Mouse (Mus musculus) v-Abl transformed pro-B cells (cell line): ENCODE measurements around the gene Pdpn.

Source experiments
- in situ Hi-C, 2 experiments: fragments of 400-800 bp; cut with MboI; formaldehyde crosslinking; loops; one replicate each; pipeline ENCODE4 v1.15.1; 2025; ENCODE audit not compliant: unreplicated experiment in 2 of 2

The Pdpn gene

GRCm38 (mm10) chr4:143300113-143300688 lies 837 bp upstream of the Pdpn start:
- in situ Hi-C loops: no loop called here

- in situ Hi-C loops: no loop called here
These were observed 691 bp downstream of the Pdpn start for GRCm38 (mm10) chr4:143298431-143299315.

- in situ Hi-C loops: no loop called here
These were observed 2.3 kb downstream of the Pdpn start for GRCm38 (mm10) chr4:143297016-143297556.

- in situ Hi-C loops: no loop called here
These were observed 3.2 kb downstream of the Pdpn start for GRCm38 (mm10) chr4:143296153-143296552.

GRCm38 (mm10) chr4:143294324-143294723 lies 5.0 kb downstream of the Pdpn start:
- in situ Hi-C loops: no loop called here

- in situ Hi-C loops: no loop called here
These were observed 10.5 kb downstream of the Pdpn start for GRCm38 (mm10) chr4:143288880-143289279.

- in situ Hi-C loops: no loop called here
These were observed 10.9 kb downstream of the Pdpn start for GRCm38 (mm10) chr4:143288473-143288872.

- in situ Hi-C loops: no loop called here
These were observed 12.3 kb downstream of the Pdpn start for GRCm38 (mm10) chr4:143287065-143287464.

GRCm38 (mm10) chr4:143280166-143280565 lies 19.2 kb downstream of the Pdpn start:
- in situ Hi-C loops: no loop called here

GRCm38 (mm10) chr4:143279661-143280060 lies 19.7 kb downstream of the Pdpn start:
- in situ Hi-C loops: no loop called here

- in situ Hi-C loops: no loop called here
These were observed 20.3 kb downstream of the Pdpn start for GRCm38 (mm10) chr4:143279016-143279415.

GRCm38 (mm10) chr4:143278429-143278871 lies 20.9 kb downstream of the Pdpn start:
- in situ Hi-C loops: no loop called here

- in situ Hi-C loops: no loop called here
These were observed 22.0 kb downstream of the Pdpn start for GRCm38 (mm10) chr4:143277319-143277718.

GRCm38 (mm10) chr4:143271571-143271970 lies 27.8 kb downstream of the Pdpn start:
- in situ Hi-C loops: no loop called here

GRCm38 (mm10) chr4:143270903-143271302 lies 28.5 kb downstream of the Pdpn start:
- in situ Hi-C loops: no loop called here

- in situ Hi-C loops: no loop called here
These were observed 36.7 kb downstream of the Pdpn start for GRCm38 (mm10) chr4:143262696-143263095.

- in situ Hi-C loops: no loop called here
These were observed 39.5 kb downstream of the Pdpn start for GRCm38 (mm10) chr4:143259718-143260349.

GRCm38 (mm10) chr4:143258517-143258916 lies 40.8 kb downstream of the Pdpn start:
- in situ Hi-C loops: no loop called here

GRCm38 (mm10) chr4:143257971-143258370 lies 41.4 kb downstream of the Pdpn start:
- in situ Hi-C loops: no loop called here

- in situ Hi-C loops: no loop called here
These were observed 43.8 kb downstream of the Pdpn start for GRCm38 (mm10) chr4:143255541-143255940.

- in situ Hi-C loops: no loop called here
These were observed 46.0 kb downstream of the Pdpn start for GRCm38 (mm10) chr4:143253356-143253755.
